Comparison of ENCODE assay signal across 26 mouse cellular contexts in the genomic region with DNA sequence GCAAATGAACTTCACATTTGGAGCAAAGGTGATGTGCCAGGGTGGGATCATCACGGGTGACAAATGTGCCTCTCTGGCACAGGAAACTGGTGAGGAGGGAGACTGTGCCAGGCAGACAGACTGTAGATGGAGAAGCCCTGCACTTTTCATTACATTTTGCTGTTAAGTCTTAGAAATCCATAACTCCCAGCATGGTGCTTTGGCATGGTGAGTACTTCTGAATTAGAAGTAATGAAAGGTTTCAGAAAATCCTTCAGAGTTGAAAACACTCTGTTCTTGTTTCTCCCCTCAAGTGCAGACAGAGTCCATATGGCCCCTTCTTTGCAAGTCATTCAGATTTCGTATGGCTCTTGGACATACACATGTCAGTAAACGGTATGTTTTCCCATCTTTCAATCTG.
DNase-seq lines count a peak whose midpoint lies in the region; ATAC-seq and TF ChIP-seq lines count a peak whose summit lies in the region.
"Had no signal": no experiment of that assay in that cellular context is flagged by ENCODE, and none has a peak within 500 bp of the region (broad histone marks: within the 10 kb centered on the region; RNA-seq: fewer than 3 reads in every experiment).

No protein-coding gene starts in this region.

- DNase-seq in cerebellum, adult 18-20 months, result no peak
- no peak for DNase-seq in hindbrain, embryonic 11.5 days (ENCODE audit: low spot score)
- DNase-seq in brain, embryonic 18.5 days (ENCODE audit: low read depth, low spot score), result peak; percentile 16
- peak; percentile 37 to 75 for DNase-seq in cerebellum, postnatal 14 days
- DNase-seq in urinary bladder, adult 18-20 months (ENCODE audit: low spot score in 2 of 2), result no peak
- DNase-seq: adrenal gland, adult 8-10 months; embryo, embryonic 11 days; heart, adult 2 months; kidney, adult 9 months; kidney, postnatal 10 days; layer of hippocampus, postnatal 36 days; liver; lung, adult 2 months; lung, postnatal 10 days; right cerebral cortex, postnatal 25 days; thymus, adult 2 months; thymus, postnatal 4 days had no signal

- H3K27me3 ChIP-seq in hindbrain, embryonic 16.5 days (replicated peaks; ENCODE audit: control insufficient read depth, insufficient read depth, low read length), result no peaks in the 10 kb centered on the region
- H3K27me3 ChIP-seq in hindbrain, embryonic 11.5 days (ENCODE audit: control insufficient read depth, insufficient read depth, low read length), result no peaks in the 10 kb centered on the region
- H3K27me3 ChIP-seq in intestine, postnatal 0 days (replicated peaks; ENCODE audit: control insufficient read depth, insufficient read depth, low read length), result no peaks in the 10 kb centered on the region
- H3K27me3 ChIP-seq: CH12.LX; embryonic facial prominence, embryonic 12.5 days; heart, embryonic 12.5 days; midbrain, embryonic 15.5 days had no signal

- no peaks in the 10 kb centered on the region for H3K36me3 ChIP-seq in hindbrain, embryonic 16.5 days (ENCODE audit: control insufficient read depth, insufficient read depth, low read length)
- no peaks in the 10 kb centered on the region for H3K36me3 ChIP-seq in hindbrain, embryonic 11.5 days (ENCODE audit: control insufficient read depth, insufficient read depth, low read length)
- H3K36me3 ChIP-seq in intestine, postnatal 0 days (ENCODE audit: control insufficient read depth, insufficient read depth), result no peaks in the 10 kb centered on the region
- H3K36me3 ChIP-seq: embryonic facial prominence, embryonic 12.5 days; heart, embryonic 12.5 days; midbrain, embryonic 15.5 days had no signal

- 59% methylated on average over 3 of the region's 3 CpGs for WGBS in hindbrain, embryonic 16.5 days
- WGBS in hindbrain, embryonic 11.5 days, result 78% methylated on average over 3 of the region's 3 CpGs
- 70% methylated on average over 3 of the region's 3 CpGs for WGBS in intestine, postnatal 0 days

- no peaks in the 10 kb centered on the region for H3K9me3 ChIP-seq in hindbrain, embryonic 16.5 days (ENCODE audit: control insufficient read depth, low read length)
- no peaks in the 10 kb centered on the region for H3K9me3 ChIP-seq in hindbrain, embryonic 11.5 days (ENCODE audit: control insufficient read depth, low read length)
- no peaks in the 10 kb centered on the region for H3K9me3 ChIP-seq in intestine, postnatal 0 days (ENCODE audit: control insufficient read depth)
- H3K9me3 ChIP-seq: embryonic facial prominence, embryonic 12.5 days; heart, embryonic 12.5 days; midbrain, embryonic 15.5 days had no signal

- H3K9ac ChIP-seq in hindbrain, embryonic 16.5 days (ENCODE audit: low read depth, low read length), result no peak overlapping the region
- H3K9ac ChIP-seq in hindbrain, embryonic 11.5 days (ENCODE audit: low read depth, low read length), result no peak overlapping the region
- no peak overlapping the region for H3K9ac ChIP-seq in intestine, postnatal 0 days (ENCODE audit: low read depth, low read length)
- H3K9ac ChIP-seq: embryonic facial prominence, embryonic 12.5 days; heart, embryonic 12.5 days; liver, embryonic 14.5 days; midbrain, embryonic 15.5 days had no signal

- ATAC-seq in cerebellum, adult (ENCODE audit: insufficient number of reproducible peaks, low FRiP score, low TSS enrichment), result peak; percentile 49; the same call in 1 of the 2 replicates
- ATAC-seq in hindbrain, embryonic 16.5 days, result peak; percentile 61; the same call in 1 of the 2 replicates
- ATAC-seq in hindbrain, embryonic 11.5 days (ENCODE audit: low FRiP score), result no peak
- no peak for ATAC-seq in intestine, postnatal 0 days
- ATAC-seq: intestine, embryonic 16.5 days; midbrain, embryonic 15.5 days had no signal

- no peak overlapping the region for H3K27ac ChIP-seq in hindbrain, embryonic 16.5 days (ENCODE audit: low read depth, low read length)
- H3K27ac ChIP-seq in hindbrain, embryonic 11.5 days (ENCODE audit: low read depth, low read length), result no peak overlapping the region
- no peak overlapping the region for H3K27ac ChIP-seq in intestine, postnatal 0 days (ENCODE audit: low read depth, low read length)
- H3K27ac ChIP-seq: embryonic facial prominence, embryonic 12.5 days; heart, adult 2 months; liver, embryonic 14.5 days; midbrain, embryonic 15.5 days had no signal

- H3K4me1 ChIP-seq in hindbrain, embryonic 16.5 days (ENCODE audit: control insufficient read depth, insufficient read depth, low read depth, low read length), result no peaks in the 10 kb centered on the region
- H3K4me1 ChIP-seq in hindbrain, embryonic 11.5 days (replicated peaks; ENCODE audit: control insufficient read depth, insufficient read depth, low read length), result no peaks in the 10 kb centered on the region
- H3K4me1 ChIP-seq in intestine, postnatal 0 days (replicated peaks; ENCODE audit: control insufficient read depth, insufficient read depth, low read length), result no peaks in the 10 kb centered on the region
- H3K4me1 ChIP-seq: embryonic facial prominence, embryonic 12.5 days; heart, embryonic 12.5 days; midbrain, embryonic 15.5 days had no signal

- H3K4me3 ChIP-seq in hindbrain, embryonic 16.5 days (ENCODE audit: low read length), result no peak overlapping the region
- no peak overlapping the region for H3K4me3 ChIP-seq in hindbrain, embryonic 11.5 days (ENCODE audit: low read depth, low read length)
- H3K4me3 ChIP-seq in intestine, postnatal 0 days (ENCODE audit: low read depth, low read length), result no peak overlapping the region
- H3K4me3 ChIP-seq: embryonic facial prominence, embryonic 12.5 days; heart, adult 2 months; heart, embryonic 12.5 days; midbrain, embryonic 15.5 days had no signal

- H3K4me2 ChIP-seq in hindbrain, embryonic 16.5 days (ENCODE audit: low read length), result no peak overlapping the region
- no peak overlapping the region for H3K4me2 ChIP-seq in hindbrain, embryonic 11.5 days (replicated peaks; ENCODE audit: low read depth, low read length)
- H3K4me2 ChIP-seq in intestine, postnatal 0 days (replicated peaks; ENCODE audit: low read depth), result no peak overlapping the region
- H3K4me2 ChIP-seq: embryonic facial prominence, embryonic 12.5 days; heart, embryonic 12.5 days; midbrain, embryonic 15.5 days had no signal

- TF ChIP-seq CTCF in intestine, postnatal 0 days (IDR thresholded peaks at IDR 0.05; ENCODE audit: low read depth), result no peak

Comparison
In these comparisons a context has a peak if more than half of its experiments do, and no peak if none do; other contexts are left out.
1. ATAC-seq: peak in cerebellum, adult (single experiment) and hindbrain, embryonic 16.5 days (single experiment); none in hindbrain, embryonic 11.5 days (single experiment) and intestine, postnatal 0 days (single experiment).
2. DNase-seq: peak in brain, embryonic 18.5 days (single experiment) and cerebellum, postnatal 14 days (2 of 2); none in cerebellum, adult 18-20 months (0 of 2), hindbrain, embryonic 11.5 days (single experiment) and urinary bladder, adult 18-20 months (0 of 2).